Mouse (Mus musculus): Measurements from ENCODE around the gene Myb. TPM values are rescaled to one million over a fixed set of nuclear protein-coding genes. Genes with fewer than 3 reads are reported as not detected.

Gene Myb
- total and polyA plus RNA-seq, 3 experiments, result 133 to 245 (median 155) TPM

- TF ChIP-seq MAZ (IDR thresholded peaks at IDR 0.05; ENCODE audit: low read depth, low read length) (peak; percentile 83), ZC3H11A (IDR thresholded peaks at IDR 0.05; ENCODE audit: low read depth, low read length) (no peak), MYB (IDR thresholded peaks at IDR 0.05; ENCODE audit: low read depth, low read length) (no peak; the same call in 1 of the 2 replicates), POLR2AphosphoS5 (IDR thresholded peaks at IDR 0.05; ENCODE audit: borderline replicate concordance, low read depth, low read length) (no peak), TAL1 (IDR thresholded peaks at IDR 0.05; ENCODE audit: low read length) (peak; percentile 9; the same call in 1 of the 2 replicates), E2F4 (IDR thresholded peaks at IDR 0.05; ENCODE audit: borderline replicate concordance, low read depth, low read length) (no peak), POLR2A (IDR thresholded peaks at IDR 0.05; ENCODE audit: control insufficient read depth in 1 of 2, insufficient read depth in 1 of 2, low read depth in 1 of 2, low read length in 2 of 2, poor library complexity in 1 of 2) (no peak), KAT2A (conservative IDR thresholded peaks at IDR 0.05; ENCODE audit: low read depth, low read length) (no peak), SIN3A (IDR thresholded peaks at IDR 0.05; ENCODE audit: low read length) (peak; percentile 54), EP300 (IDR thresholded peaks at IDR 0.05; ENCODE audit: low read depth in 1 of 2, low read length in 2 of 2) (peak; percentile 46 to 55; a peak in 3 of 4 replicates), USF2 (IDR thresholded peaks at IDR 0.05; ENCODE audit: borderline replicate concordance in 1 of 2, insufficient read depth in 1 of 2, low read depth in 1 of 2, low read length in 2 of 2) (no peak), ETS1 (IDR thresholded peaks at IDR 0.05; ENCODE audit: low read depth, low read length) (no peak), RCOR1 (IDR thresholded peaks at IDR 0.05; ENCODE audit: low read depth, low read length) (peak; percentile 37; the same call in 1 of the 2 replicates), GABPA (IDR thresholded peaks at IDR 0.05; ENCODE audit: low read depth, low read length) (no peak), BHLHE40 (IDR thresholded peaks at IDR 0.05; ENCODE audit: borderline replicate concordance, low read depth, low read length) (peak; percentile 75; the same call in 1 of the 2 replicates), CHD1 (IDR thresholded peaks at IDR 0.05; ENCODE audit: low read depth, low read length) (no peak), USF1 (IDR thresholded peaks at IDR 0.05; ENCODE audit: low read depth, low read length) (peak; percentile 59), MAFK (IDR thresholded peaks at IDR 0.05; ENCODE audit: borderline replicate concordance, low read depth, low read length) (no peak)
Observed at GRCm38 (mm10) chr10:21153433-21153832, 7.4 kb downstream of the Myb start (continued).

GRCm38 (mm10) chr10:21152812-21153211 lies 8.0 kb downstream of the Myb start:
- no peak overlapping the region for H3K4me3 ChIP-seq (ENCODE audit: control insufficient read depth in 1 of 2, insufficient read depth in 1 of 2, low read depth in 2 of 2, low read length in 2 of 2)
- H3K79me2 ChIP-seq (ENCODE audit: control insufficient read depth, insufficient read depth, low read length, poor library complexity), result peaks cover 42% of the 10 kb centered on the region
- H3K9me3 ChIP-seq (replicated peaks; ENCODE audit: insufficient read depth, low read length), result no peaks in the 10 kb centered on the region
- no peak for DNase-seq (ENCODE audit: low read depth, low spot score)
- no peaks in the 10 kb centered on the region for H3K27me3 ChIP-seq (ENCODE audit: control insufficient read depth in 1 of 2, insufficient read depth in 2 of 2, low read length in 2 of 2)
- peak overlapping the region; percentile 75 for H3K27ac ChIP-seq (ENCODE audit: control insufficient read depth, low read depth, low read length)
- peaks cover 31 to 40% of the 10 kb centered on the region in 2 experiments for H3K4me1 ChIP-seq (ENCODE audit: control insufficient read depth in 1 of 2, insufficient read depth in 2 of 2, low read length in 2 of 2)
- no peak overlapping the region for H3K9ac ChIP-seq (ENCODE audit: control insufficient read depth, low read depth, low read length, poor library complexity, severe bottlenecking)
- H3K36me3 ChIP-seq (ENCODE audit: control insufficient read depth in 1 of 2, insufficient read depth in 2 of 2, low read length in 2 of 2), result peaks cover 67 to 74% of the 10 kb centered on the region in 2 experiments
- TF ChIP-seq CHD2 (IDR thresholded peaks at IDR 0.05; ENCODE audit: low read length) (no peak), POLR2AphosphoS2 (IDR thresholded peaks at IDR 0.05; ENCODE audit: low read length) (no peak), CTCF (IDR thresholded peaks at IDR 0.05 in 2 of 3, conservative IDR thresholded peaks at IDR 0.05 in 1 of 3; ENCODE audit: control insufficient read depth in 1 of 3, insufficient read depth in 1 of 3, low read depth in 2 of 3, low read length in 3 of 3, poor library complexity in 1 of 3, severe bottlenecking in 1 of 3) (no peak), NELFE (IDR thresholded peaks at IDR 0.05; ENCODE audit: low read depth, low read length) (no peak), ZKSCAN1 (IDR thresholded peaks at IDR 0.05; ENCODE audit: low read depth, low read length) (no peak), MXI1 (IDR thresholded peaks at IDR 0.05; ENCODE audit: low read depth, low read length) (no peak), TBP (IDR thresholded peaks at IDR 0.05; ENCODE audit: low read depth, low read length) (no peak), USF2 (IDR thresholded peaks at IDR 0.05; ENCODE audit: borderline replicate concordance in 1 of 2, insufficient read depth in 1 of 2, low read depth in 1 of 2, low read length in 2 of 2) (no peak), MAZ (IDR thresholded peaks at IDR 0.05; ENCODE audit: low read depth, low read length) (no peak), GABPA (IDR thresholded peaks at IDR 0.05; ENCODE audit: low read depth, low read length) (no peak), MAFK (IDR thresholded peaks at IDR 0.05; ENCODE audit: borderline replicate concordance, low read depth, low read length) (no peak), CHD1 (IDR thresholded peaks at IDR 0.05; ENCODE audit: low read depth, low read length) (no peak), POLR2AphosphoS5 (IDR thresholded peaks at IDR 0.05; ENCODE audit: borderline replicate concordance, low read depth, low read length) (no peak), ZMIZ1 (IDR thresholded peaks at IDR 0.05; ENCODE audit: low read depth, low read length) (no peak), NRF1 (IDR thresholded peaks at IDR 0.05; ENCODE audit: insufficient read depth, low read depth, low read length, poor library complexity, severe bottlenecking) (no peak), RCOR1 (IDR thresholded peaks at IDR 0.05; ENCODE audit: low read depth, low read length) (no peak)

Measured in MEL (cell line).